Mouse (Mus musculus) B cell, adult 2 months (primary cell): ENCODE measurements at regions not wholly inside any gene's neighbourhood (a gene's known extent, or its start where the extent isn't known, plus 50 kb on each side); places are given as distances from the start of the nearest gene placed in this dataset.
"Not testable (repeated sequence)": the region's sequence is repeated elsewhere in the genome, so short reads cannot be mapped to it uniquely, and the experiment has no call there.

Experiments
- DNase-seq, 2 experiments: peaks; one replicate each; pipeline ENCODE4 v3.0.0; 2022

GRCm38 (mm10) chr17:3006662-3007061, 108.1 kb upstream of the Scaf8 start:
- DNase-seq, result no peak

GRCm38 (mm10) chr17:3007234-3007633, 107.5 kb upstream of the Scaf8 start:
- DNase-seq, result no peak

- peak in 1 of 2 experiments; percentile 1 for DNase-seq
Measured at GRCm38 (mm10) chr17:3009939-3010338, 104.8 kb upstream of the Scaf8 start.

GRCm38 (mm10) chr17:3012045-3012444, 102.7 kb upstream of the Scaf8 start:
- no peak for DNase-seq

GRCm38 (mm10) chr17:3019631-3020391, 95.0 kb upstream of the Scaf8 start:
- peak in 1 of 2 experiments; percentile 0 for DNase-seq

GRCm38 (mm10) chr17:3020406-3020805, 94.4 kb upstream of the Scaf8 start:
- DNase-seq, result no peak

- DNase-seq, result no peak
Measured at GRCm38 (mm10) chr17:3022245-3022935, 92.4 kb upstream of the Scaf8 start.

GRCm38 (mm10) chr17:3022936-3023247, 91.9 kb upstream of the Scaf8 start:
- not testable (repeated sequence) for DNase-seq

GRCm38 (mm10) chr17:3023426-3023825, 91.3 kb upstream of the Scaf8 start:
- no peak for DNase-seq

GRCm38 (mm10) chr17:3026859-3027258, 87.9 kb upstream of the Scaf8 start:
- not testable (repeated sequence) for DNase-seq

- DNase-seq, result no peak
Measured at GRCm38 (mm10) chr17:3027376-3027775, 87.4 kb upstream of the Scaf8 start.

- DNase-seq, result not testable (repeated sequence)
Measured at GRCm38 (mm10) chr17:3029750-3030149, 85.0 kb upstream of the Scaf8 start.

GRCm38 (mm10) chr17:3035099-3035498, 79.7 kb upstream of the Scaf8 start:
- DNase-seq, result no peak

- no peak for DNase-seq
Measured at GRCm38 (mm10) chr17:3037145-3037870, 77.5 kb upstream of the Scaf8 start.

GRCm38 (mm10) chr17:3038067-3038466, 76.7 kb upstream of the Scaf8 start:
- no peak for DNase-seq

GRCm38 (mm10) chr17:3044520-3044919, 70.3 kb upstream of the Scaf8 start:
- not testable (repeated sequence) for DNase-seq

- DNase-seq, result not testable (repeated sequence)
Measured at GRCm38 (mm10) chr17:3053859-3054258, 60.9 kb upstream of the Scaf8 start.

- not testable (repeated sequence) for DNase-seq
Measured at GRCm38 (mm10) chr17:3054848-3055247, 59.9 kb upstream of the Scaf8 start.

- not testable (repeated sequence) for DNase-seq
Measured at GRCm38 (mm10) chr17:3055376-3055775, 59.4 kb upstream of the Scaf8 start.

GRCm38 (mm10) chr17:3063401-3063800, 51.4 kb upstream of the Scaf8 start:
- DNase-seq, result not testable (repeated sequence)
